In the genomic region with DNA sequence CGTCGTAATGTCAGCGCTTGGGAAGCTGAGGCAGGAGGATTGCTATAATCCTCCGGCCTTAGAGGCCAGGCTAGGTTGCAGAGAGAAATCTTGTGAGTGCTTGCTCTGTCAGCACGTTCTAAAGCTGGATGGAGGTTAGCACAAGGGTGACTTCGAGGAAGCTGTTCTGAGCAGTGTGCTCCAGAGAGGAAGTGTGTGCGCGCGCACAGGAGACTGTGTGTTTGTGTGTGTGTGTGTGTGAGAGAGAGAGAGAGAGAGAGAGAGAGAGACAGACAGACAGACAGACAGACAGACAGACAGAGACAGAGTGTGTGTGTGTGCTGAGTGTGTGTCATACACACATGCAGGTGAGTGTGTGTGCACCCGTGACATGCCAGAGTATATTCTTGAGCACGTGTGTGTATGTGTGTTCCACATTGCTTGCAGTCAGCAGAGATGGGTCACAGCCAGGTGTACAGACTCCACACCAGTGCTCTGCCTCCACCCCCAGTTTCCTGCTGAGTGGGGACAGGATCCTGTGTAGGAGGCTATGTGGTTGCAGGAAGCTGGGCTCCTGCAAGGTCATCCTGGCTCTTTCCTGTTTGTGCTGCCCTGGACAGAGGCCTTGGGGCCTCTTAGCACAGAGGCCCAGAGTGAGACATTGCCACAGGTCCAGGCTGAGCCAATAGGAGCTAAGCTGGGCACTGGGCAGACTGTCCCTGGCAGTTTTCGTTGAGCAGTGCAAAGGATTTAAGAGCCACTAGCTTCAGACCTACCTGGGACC, we compare ENCODE assay signal across 10 mouse cellular contexts. TPM values are rescaled to one million over a fixed set of nuclear protein-coding genes. Genes with fewer than 3 reads are reported as not detected.
A peak's percentile ranks its signal among the peaks of the same experiment; 100 is the strongest.
DNase-seq lines count a peak whose midpoint lies in the region; ATAC-seq and TF ChIP-seq lines count a peak whose summit lies in the region.
"Had no signal": no experiment of that assay in that cellular context is flagged by ENCODE, and none has a peak within 500 bp of the region (broad histone marks: within the 10 kb centered on the region; RNA-seq: fewer than 3 reads in every experiment).

No protein-coding gene starts in this region.

- H3K9ac ChIP-seq in forebrain, postnatal 0 days: no peak overlapping the region
- H3K9ac ChIP-seq: embryonic facial prominence, embryonic 12.5 days; neural tube, embryonic 12.5 days had no signal

- H3K4me1 ChIP-seq in forebrain, embryonic 10.5 days: peaks cover 37% of the 10 kb centered on the region
- no peaks in the 10 kb centered on the region for H3K4me1 ChIP-seq in forebrain, postnatal 0 days (ENCODE audit: insufficient read depth)
- H3K4me1 ChIP-seq in megakaryocyte, embryonic 14.5 days: peaks cover 100% of the 10 kb centered on the region

- no peak overlapping the region for H3K4me2 ChIP-seq in forebrain, postnatal 0 days (ENCODE audit: low read depth)
- H3K4me2 ChIP-seq: embryonic facial prominence, embryonic 12.5 days; neural tube, embryonic 12.5 days had no signal

- no peak for TF ChIP-seq CTCF in forebrain, postnatal 0 days (IDR thresholded peaks at IDR 0.05; ENCODE audit: low read depth)

- ATAC-seq in forebrain, postnatal 0 days: no peak

- no peaks in the 10 kb centered on the region for H3K36me3 ChIP-seq in forebrain, embryonic 10.5 days (replicated peaks)
- H3K36me3 ChIP-seq in forebrain, postnatal 0 days (ENCODE audit: insufficient read depth): no peaks in the 10 kb centered on the region
- peaks cover 98% of the 10 kb centered on the region for H3K36me3 ChIP-seq in megakaryocyte, embryonic 14.5 days (replicated peaks; ENCODE audit: low read length)
- H3K36me3 ChIP-seq: embryonic facial prominence, embryonic 12.5 days; neural tube, embryonic 12.5 days had no signal

- H3K27me3 ChIP-seq in forebrain, embryonic 10.5 days (ENCODE audit: poor library complexity, severe bottlenecking): no peaks in the 10 kb centered on the region
- no peaks in the 10 kb centered on the region for H3K27me3 ChIP-seq in forebrain, postnatal 0 days (ENCODE audit: insufficient read depth, low read length)
- no peaks in the 10 kb centered on the region for H3K27me3 ChIP-seq in megakaryocyte, embryonic 14.5 days (replicated peaks)
- H3K27me3 ChIP-seq: embryonic facial prominence, embryonic 12.5 days; neural tube, embryonic 12.5 days had no signal

- no peaks in the 10 kb centered on the region for H3K9me3 ChIP-seq in forebrain, embryonic 10.5 days
- no peaks in the 10 kb centered on the region for H3K9me3 ChIP-seq in forebrain, postnatal 0 days (ENCODE audit: low read length)
- H3K9me3 ChIP-seq in megakaryocyte, embryonic 14.5 days: no peaks in the 10 kb centered on the region
- H3K9me3 ChIP-seq: embryonic facial prominence, embryonic 12.5 days; neural tube, embryonic 12.5 days had no signal

- DNase-seq in forebrain, embryonic 10.5 days (ENCODE audit: extremely low spot score, low spot score): no peak
- DNase-seq in forebrain, postnatal 0 days: no peak
- peak; percentile 99 for DNase-seq in heart, adult 11 months
- DNase-seq in kidney, adult 9 months: peak; percentile 65
- no peak for DNase-seq in cerebellum, adult 11 months
- DNase-seq in right cerebral cortex, postnatal 14 days: no peak
- no peak for DNase-seq in neural tube, embryonic 10.5 days (ENCODE audit: extremely low spot score, low spot score)

- H3K4me3 ChIP-seq in forebrain, embryonic 10.5 days: no peak overlapping the region
- H3K4me3 ChIP-seq in forebrain, postnatal 0 days (ENCODE audit: low read depth, low read length): no peak overlapping the region
- peak overlapping the region; percentile 88 for H3K4me3 ChIP-seq in megakaryocyte, embryonic 14.5 days (replicated peaks)
- H3K4me3 ChIP-seq: embryonic facial prominence, embryonic 12.5 days; neural tube, embryonic 12.5 days had no signal

- 0 out of 2 replicates have a peak overlapping the region, but pooled peaks have one; percentile 8 for H3K27ac ChIP-seq in forebrain, embryonic 10.5 days
- no peak overlapping the region for H3K27ac ChIP-seq in forebrain, postnatal 0 days (ENCODE audit: low read depth, low read length)
- H3K27ac ChIP-seq: neural tube, embryonic 12.5 days had no signal

- 89% methylated on average over 12 of the region's 12 CpGs for WGBS in forebrain, embryonic 10.5 days
- WGBS in forebrain, postnatal 0 days: 91% methylated on average over 12 of the region's 12 CpGs

RNA-seq across cellular contexts. Expression of gene Tpst2, which starts 21.9 kb away (rescaled TPM):
- polyA plus RNA-seq in forebrain, embryonic 10.5 days (2016; fragmentation: Nextera tagmentation; extraction: Ambion mirVana): 36.7 and 37.7 TPM in 2 replicates
- total RNA-seq in forebrain, postnatal 0 days (2014; rRNA removed): 43.4 and 45.0 TPM in 2 replicates
- 37.9 and 39.0 TPM in 2 replicates for polyA plus RNA-seq in forebrain, postnatal 0 days (2015; fragmentation: Nextera tagmentation; extraction: Ambion mirVana)
- 299 and 479 TPM in 2 replicates for polyA plus RNA-seq in megakaryocyte, embryonic 14.5 days (2012; ENCODE audit: insufficient read depth, low replicate concordance)

RNA-seq across cellular contexts. Expression of gene Tfip11, which starts 27.8 kb away (rescaled TPM):
- 41.7 and 42.0 TPM in 2 replicates for polyA plus RNA-seq in forebrain, embryonic 10.5 days (2016; fragmentation: Nextera tagmentation; extraction: Ambion mirVana)
- total RNA-seq in forebrain, postnatal 0 days (2014; rRNA removed): 15.6 and 20.8 TPM in 2 replicates
- polyA plus RNA-seq in forebrain, postnatal 0 days (2015; fragmentation: Nextera tagmentation; extraction: Ambion mirVana): 20.5 and 26.9 TPM in 2 replicates
- 30.3 and 35.0 TPM in 2 replicates for polyA plus RNA-seq in megakaryocyte, embryonic 14.5 days (2012; ENCODE audit: insufficient read depth, low replicate concordance)

RNA-seq across cellular contexts. Expression of gene Crybb1, which starts 42.8 kb away (rescaled TPM):
- polyA plus RNA-seq in forebrain, embryonic 10.5 days (2016; fragmentation: Nextera tagmentation; extraction: Ambion mirVana): 0.30 TPM in 1 of 2 replicates, not detected in the other
- 5.0 and 6.3 TPM in 2 replicates for total RNA-seq in forebrain, postnatal 0 days (2014; rRNA removed)
- 10.4 and 10.8 TPM in 2 replicates for polyA plus RNA-seq in forebrain, postnatal 0 days (2015; fragmentation: Nextera tagmentation; extraction: Ambion mirVana)
- polyA plus RNA-seq in megakaryocyte, embryonic 14.5 days (2012; ENCODE audit: insufficient read depth, low replicate concordance): 0.25 and 3.6 TPM in 2 replicates

RNA-seq across cellular contexts. Expression of gene Srrd, which starts 44.4 kb away (rescaled TPM):
- 47.2 and 48.9 TPM in 2 replicates for polyA plus RNA-seq in forebrain, embryonic 10.5 days (2016; fragmentation: Nextera tagmentation; extraction: Ambion mirVana)
- total RNA-seq in forebrain, postnatal 0 days (2014; rRNA removed): 61.5 and 67.9 TPM in 2 replicates
- 51.1 and 52.2 TPM in 2 replicates for polyA plus RNA-seq in forebrain, postnatal 0 days (2015; fragmentation: Nextera tagmentation; extraction: Ambion mirVana)
- polyA plus RNA-seq in megakaryocyte, embryonic 14.5 days (2012; ENCODE audit: insufficient read depth, low replicate concordance): 23.5 and 26.3 TPM in 2 replicates

RNA-seq across cellular contexts. Expression of gene Hps4, which starts 44.5 kb away (rescaled TPM):
- polyA plus RNA-seq in forebrain, embryonic 10.5 days (2016; fragmentation: Nextera tagmentation; extraction: Ambion mirVana): 32.7 and 33.6 TPM in 2 replicates
- 24.6 and 25.4 TPM in 2 replicates for total RNA-seq in forebrain, postnatal 0 days (2014; rRNA removed)
- polyA plus RNA-seq in forebrain, postnatal 0 days (2015; fragmentation: Nextera tagmentation; extraction: Ambion mirVana): 23.7 and 26.5 TPM in 2 replicates
- polyA plus RNA-seq in megakaryocyte, embryonic 14.5 days (2012; ENCODE audit: insufficient read depth, low replicate concordance): 214 and 827 TPM in 2 replicates

Comparison
In these comparisons a context has a peak if more than half of its experiments do, and no peak if none do; other contexts are left out.
1. DNase-seq: peak in heart, adult 11 months (single experiment) and kidney, adult 9 months (single experiment); none in forebrain, embryonic 10.5 days (single experiment), forebrain, postnatal 0 days (single experiment), cerebellum, adult 11 months (single experiment), right cerebral cortex, postnatal 14 days (single experiment) and neural tube, embryonic 10.5 days (single experiment).